Mouse (Mus musculus) CD4-positive helper T cell, adult 2 months (primary cell): ENCODE results near the gene Aes.

Source experiments
- DNase-seq: peaks from one replicate; pipeline ENCODE4 v3.0.0-alpha.2; 2012; ENCODE audit warnings: low read depth, missing footprints, low spot score

Aes gene

GRCm38 (mm10) chr10:81544296-81545160, 14.8 kb upstream of the Aes start:
- no peak for DNase-seq

DNA sequence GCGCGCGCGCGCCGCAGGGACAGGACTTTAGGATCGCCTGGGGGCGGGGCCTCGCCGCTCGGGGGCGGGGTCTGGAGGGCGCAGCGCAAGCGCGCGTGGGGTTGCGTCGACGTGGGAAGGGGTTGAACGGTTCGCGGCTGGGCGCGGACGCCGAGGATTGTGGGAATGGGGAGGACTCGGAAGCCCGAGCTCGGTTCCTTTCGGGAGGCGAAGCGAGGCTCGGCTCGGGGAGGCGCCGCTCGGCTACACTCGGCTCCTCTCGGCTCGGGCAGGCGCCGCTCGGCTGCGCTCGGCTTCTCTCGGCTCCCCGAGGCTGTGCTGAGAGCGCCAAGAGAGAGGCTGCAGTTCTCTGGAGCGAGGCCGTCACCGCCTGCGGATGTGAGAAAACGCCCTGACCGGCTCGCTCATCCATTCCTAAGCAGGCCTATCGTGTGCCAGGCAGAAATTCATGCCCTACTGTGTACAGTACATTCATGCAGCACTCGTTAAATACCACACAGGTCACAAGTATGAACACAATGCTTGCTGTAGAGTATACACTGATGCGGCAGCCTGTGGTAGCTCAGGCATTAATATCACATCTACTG, 14.0 kb upstream of the Aes start, which contains the start of gene Gna11:
TSS of gene Gna11 (minus strand) at position 30 of the 587 bp plus-strand sequence.
- peak; percentile 99 for DNase-seq

DNA sequence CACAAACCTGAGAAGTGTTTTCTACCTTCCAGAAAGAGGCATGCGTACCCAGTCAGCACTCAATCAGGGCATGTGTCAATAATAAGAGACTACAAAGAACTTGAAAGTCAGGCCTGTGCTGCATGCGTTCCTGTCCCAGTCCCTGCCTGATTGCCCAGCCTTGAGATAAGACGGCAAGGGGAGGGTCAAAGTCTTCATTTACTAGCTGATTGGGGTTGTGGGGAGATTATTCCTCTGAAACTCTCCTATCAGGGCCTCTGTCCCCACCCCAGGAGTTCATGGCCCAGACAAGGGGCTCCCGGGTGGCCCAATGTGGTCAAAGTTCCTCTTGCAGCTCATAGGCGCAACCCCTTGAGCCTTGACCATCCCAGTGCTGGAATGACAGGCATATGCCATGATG, 13.0 kb upstream of the Aes start:
- no peak for DNase-seq

DNA sequence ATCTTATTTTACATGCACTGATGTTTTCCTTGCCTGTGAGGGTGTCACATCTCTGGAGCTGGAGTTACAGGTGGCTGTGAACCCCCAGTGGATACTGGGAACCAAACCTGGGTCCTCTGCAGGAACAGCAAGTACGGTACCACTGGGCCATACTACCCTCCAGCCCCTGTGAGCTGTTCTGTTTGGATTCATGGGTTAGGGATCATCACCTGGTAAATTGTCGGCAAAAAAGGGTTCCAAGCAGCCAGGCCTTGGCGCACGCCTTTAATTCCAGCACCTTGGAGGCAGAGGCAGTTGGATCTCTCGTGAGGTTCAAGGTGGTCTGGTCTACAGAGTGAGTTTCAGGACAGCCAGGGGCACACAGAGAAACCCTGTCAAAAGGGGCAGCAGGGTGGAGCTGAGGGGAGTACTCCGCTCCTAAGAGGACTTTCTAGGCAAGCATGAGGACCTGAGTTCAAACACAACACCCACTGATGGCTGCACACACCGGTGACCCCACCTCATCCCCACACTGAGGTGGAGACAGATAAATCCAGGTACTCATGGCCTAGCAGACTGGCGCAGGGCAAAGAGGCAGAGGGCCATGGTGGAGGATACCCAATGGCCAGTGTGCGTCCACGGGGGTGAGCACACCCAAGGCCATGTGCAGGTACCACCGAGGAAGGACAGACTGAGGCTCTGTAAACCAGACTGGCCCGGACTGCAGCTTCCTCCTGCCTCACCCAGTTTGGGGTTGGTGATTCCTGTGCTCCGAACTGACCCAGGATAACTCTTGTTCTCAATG, 12.3 kb upstream of the Aes start:
- no peak for DNase-seq

DNA sequence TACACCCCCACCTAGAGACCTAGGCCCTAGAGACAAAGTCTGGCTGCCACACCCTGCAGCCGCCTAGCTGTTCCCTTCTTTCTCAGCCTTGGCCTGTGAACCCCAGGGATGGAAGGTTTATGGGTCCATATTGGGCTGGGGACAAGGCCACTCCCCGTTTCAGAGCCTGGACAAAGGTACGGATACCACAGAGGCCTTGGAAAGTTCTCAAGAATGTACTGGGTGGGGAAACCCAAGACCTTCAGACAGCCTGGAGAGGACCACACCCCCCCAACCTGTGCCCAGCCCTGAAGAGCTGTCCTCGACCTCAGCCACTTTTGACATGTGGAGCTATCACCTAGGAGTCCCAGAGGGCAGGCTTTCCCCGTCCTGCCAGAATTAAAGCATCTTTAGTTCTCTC, 10.3 kb upstream of the Aes start:
- DNase-seq: no peak

DNA sequence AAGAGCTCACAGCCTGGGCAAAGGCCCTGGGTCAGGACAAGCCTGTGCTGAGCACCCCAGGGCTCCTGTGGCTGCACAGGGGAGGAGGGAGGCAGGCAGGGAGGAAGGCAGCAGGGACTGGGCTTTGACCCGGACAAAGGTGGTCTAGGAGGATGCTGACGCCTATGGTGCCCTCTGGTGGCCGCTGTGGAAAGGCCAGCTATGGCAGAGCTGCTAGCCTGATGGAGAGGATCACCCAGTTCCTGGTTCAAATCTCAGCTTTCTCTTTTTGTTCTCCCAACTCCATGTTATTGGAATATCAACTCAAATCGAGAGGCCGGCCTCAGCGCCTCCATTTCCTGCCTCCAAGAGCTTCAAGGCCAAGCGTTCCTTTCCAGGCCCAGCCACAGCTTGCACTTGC, 9.0 kb upstream of the Aes start:
- DNase-seq: peak; percentile 76

DNA sequence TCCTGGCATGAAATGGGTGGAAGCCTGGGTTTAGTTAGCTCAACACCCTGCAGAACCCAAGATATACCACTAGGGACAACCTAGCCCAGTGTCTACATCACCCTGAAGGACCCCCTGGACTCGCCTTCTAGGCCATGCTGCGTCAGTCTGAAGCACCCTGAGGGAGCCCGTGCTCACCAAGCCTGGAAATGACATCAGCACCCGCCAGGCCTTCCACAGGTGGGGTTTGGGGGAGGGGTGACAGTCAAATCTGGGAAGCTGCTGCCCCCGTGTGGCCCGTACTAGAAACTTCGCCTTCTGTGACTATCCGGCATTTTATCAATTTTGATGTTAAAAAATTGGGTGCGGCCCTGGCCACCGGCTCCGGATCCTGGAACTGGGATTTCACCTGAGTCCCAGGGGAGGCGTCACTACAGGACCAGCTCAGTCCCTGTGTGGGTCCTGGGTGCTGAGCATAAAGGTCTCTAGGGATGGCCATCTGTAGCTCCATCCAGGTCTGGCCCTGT, 7.6 kb upstream of the Aes start:
- DNase-seq: peak; percentile 91

GRCm38 (mm10) chr10:81553232-81553631, 6.1 kb upstream of the Aes start:
- peak; percentile 65 for DNase-seq

GRCm38 (mm10) chr10:81553807-81554755, 5.2 kb upstream of the Aes start:
- DNase-seq: no peak

DNA sequence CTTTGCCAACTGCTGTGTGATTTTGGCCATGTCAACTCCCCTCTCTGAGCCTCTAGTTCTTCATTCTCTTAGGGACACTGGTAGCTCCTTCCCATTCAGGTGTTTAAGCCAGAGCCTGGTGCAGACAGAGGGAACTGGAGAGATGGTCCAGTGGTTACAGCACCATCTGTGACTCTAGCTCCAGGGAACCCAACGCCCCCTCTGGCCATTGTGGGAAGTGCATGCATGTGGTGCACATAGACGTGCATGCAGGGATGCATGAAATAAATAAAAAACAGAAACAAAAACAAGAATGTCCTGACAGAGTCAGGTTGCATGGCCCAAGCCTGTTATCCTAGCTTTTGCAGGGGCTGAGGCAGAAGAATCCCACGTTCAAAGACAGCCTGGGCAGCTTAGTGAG, 3.0 kb upstream of the Aes start:
- peak; percentile 42 for DNase-seq

DNA sequence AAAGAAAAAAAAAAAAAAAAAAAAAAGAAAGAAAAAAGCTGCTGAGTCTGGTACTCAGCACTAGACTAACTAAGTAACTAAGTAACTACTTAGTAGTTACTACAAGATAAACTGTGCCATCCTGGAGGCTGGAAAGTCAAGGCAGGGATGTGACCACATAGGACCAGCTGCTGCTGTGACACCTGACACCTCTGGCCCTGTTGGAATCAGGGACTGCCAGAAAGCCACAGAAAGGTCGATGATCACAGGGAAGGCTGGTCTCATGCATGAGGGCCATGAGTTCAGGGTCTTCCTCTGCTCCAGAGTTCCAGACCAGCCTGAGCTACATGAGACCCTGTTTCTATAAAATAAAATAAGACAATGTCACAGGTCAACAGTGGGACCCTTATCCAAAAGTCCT, 1.8 kb upstream of the Aes start:
- no peak for DNase-seq

- DNase-seq: peak; percentile 78
Observed at GRCm38 (mm10) chr10:81559627-81560539, 595 bp downstream of the Aes start.

DNA sequence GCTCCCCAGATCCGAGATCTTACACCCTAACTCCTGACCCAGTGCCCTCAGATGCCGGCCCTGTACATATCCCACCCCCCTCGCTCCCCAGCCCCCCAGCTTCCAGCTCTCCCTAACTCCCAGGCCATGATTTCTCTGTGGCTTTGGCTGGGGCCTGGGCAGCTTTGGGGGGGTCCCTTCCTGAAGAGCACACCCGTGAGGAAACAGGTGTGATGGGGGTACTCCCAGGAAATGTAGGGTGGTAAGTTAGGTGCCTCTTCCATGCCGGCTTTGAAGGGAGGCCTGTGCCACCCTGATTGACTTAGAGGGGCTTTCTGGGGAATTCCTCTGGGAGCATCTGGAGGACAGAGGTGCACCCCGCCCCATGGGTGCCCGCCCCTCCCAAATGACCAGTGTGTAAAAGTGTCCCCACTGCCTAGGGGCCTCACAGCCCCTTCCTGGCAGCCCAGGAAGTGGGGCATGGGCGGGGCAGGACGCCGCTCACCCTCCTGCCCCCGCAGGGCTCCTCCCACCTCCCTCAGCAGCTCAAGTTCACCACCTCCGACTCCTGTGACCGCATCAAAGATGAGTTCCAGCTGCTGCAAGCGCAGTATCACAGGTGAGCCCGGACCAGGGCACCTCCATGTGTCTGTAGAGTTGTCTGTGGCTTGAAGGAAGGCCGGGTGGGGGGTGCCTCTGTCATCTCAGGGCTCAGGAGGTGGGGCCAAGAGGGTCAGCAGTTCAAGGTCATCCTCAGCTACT, 1.6 kb downstream of the Aes start:
- peak; percentile 94 for DNase-seq

DNA sequence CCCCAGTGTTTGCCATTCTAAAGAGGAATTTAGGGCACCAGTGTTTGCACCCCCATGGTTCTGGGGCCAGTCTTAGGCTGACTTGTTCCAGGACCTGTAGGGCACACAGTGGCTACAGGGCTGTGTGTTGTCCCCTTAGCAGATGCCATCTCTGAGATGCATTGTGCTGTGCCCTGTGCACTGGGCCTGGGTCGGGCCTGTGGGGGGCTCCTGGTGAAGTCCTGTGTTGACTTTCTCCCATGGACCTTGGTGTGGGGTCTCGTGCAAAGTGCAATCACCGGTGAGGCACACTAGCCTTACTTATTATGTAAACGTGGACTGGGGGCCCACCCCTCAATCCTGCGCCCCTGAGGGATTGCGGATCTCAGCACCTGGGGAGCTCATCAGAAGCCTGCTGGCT, 3.1 kb downstream of the Aes start:
- DNase-seq: no peak

DNA sequence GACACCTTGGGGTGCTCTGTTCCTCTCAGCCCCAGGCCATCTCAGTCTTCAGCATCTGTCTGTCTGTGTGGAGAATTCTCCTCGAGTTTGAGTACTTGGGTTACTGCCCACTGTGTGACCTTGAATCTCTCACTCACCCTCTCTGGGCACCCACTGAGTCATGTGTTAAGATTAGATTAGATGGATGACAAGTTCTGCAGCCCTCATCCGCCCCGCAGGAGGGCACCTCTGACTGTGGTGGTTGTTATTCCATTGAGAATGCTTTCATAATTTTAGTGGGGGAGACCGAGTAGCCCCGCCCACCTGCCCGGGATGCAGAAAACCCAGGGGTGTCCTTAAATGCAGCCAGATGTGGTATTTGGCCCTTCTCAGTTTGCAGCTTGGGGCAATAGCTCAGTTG, 4.2 kb downstream of the Aes start:
- no peak for DNase-seq

DNA sequence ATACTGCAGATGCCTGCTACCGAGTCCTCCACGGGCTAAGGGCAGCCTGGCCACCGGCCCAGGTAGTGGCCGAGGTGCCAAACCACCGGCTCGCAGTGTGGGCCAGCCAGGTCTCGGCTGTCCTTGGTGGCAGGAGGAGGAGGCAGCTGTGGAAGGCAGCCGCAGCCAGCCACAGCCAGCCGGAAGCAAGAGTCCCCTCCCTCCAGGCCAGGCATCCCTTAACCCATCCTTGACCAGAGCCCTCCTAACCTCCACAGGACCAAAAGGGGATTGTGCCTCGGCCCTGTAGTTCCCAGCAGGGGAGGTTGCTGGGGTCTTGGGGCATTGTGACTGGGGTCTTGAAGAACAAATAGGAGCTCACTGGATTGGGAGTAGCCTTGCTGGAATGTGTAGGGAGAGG, 4.9 kb downstream of the Aes start:
- no peak for DNase-seq

- DNase-seq: peak; percentile 67
Observed at GRCm38 (mm10) chr10:81564734-81565133, 5.4 kb downstream of the Aes start.

- no peak for DNase-seq
Observed at GRCm38 (mm10) chr10:81565257-81566228, 6.3 kb downstream of the Aes start.
